Mouse (Mus musculus) embryonic facial prominence, embryonic 11.5 days (tissue): Measurements from ENCODE around the gene Lnx2. TPM values are rescaled to one million over a fixed set of nuclear protein-coding genes. Genes with fewer than 3 reads are reported as not detected.

Experiments used
- ATAC-seq: fragments of 200-750 bp; cut with Nextera tagmentation; replicated peaks from 2 replicates; pipeline ENCODE4 v1.8.0; 2017; ENCODE audit warnings: low read depth; ENCODE audit not compliant: insufficient number of reproducible peaks, low FRiP score, low TSS enrichment
- DNase-seq: peaks from one replicate; pipeline ENCODE4 v3.0.0-alpha.2; 2015; ENCODE audit warnings: low spot score
- H3K27ac ChIP-seq: fragments of 300-500 bp; sonication (generic); replicated peaks from 2 replicates; pipeline ENCODE4 v1.5.1; 2014; ENCODE audit warnings: mild to moderate bottlenecking, low read depth, low read length, control low read depth
- H3K27me3 ChIP-seq: fragments of 300-500 bp; sonication (generic); 2 replicates; pipeline ENCODE4 v1.6.1; 2014; ENCODE audit warnings: mild to moderate bottlenecking, low read length, moderate library complexity, mixed read lengths; ENCODE audit not compliant: control insufficient read depth, insufficient read depth
- H3K36me3 ChIP-seq: fragments of 300-500 bp; sonication (generic); replicated peaks from 2 replicates; pipeline ENCODE4 v1.6.1; 2014; ENCODE audit warnings: low read depth, mild to moderate bottlenecking, low read length, moderate library complexity, mixed read lengths; ENCODE audit not compliant: control insufficient read depth, insufficient read depth
- H3K4me1 ChIP-seq: fragments of 300-500 bp; sonication (generic); 2 replicates; pipeline ENCODE4 v1.6.1; 2014; ENCODE audit warnings: low read length, mixed read lengths; ENCODE audit not compliant: control insufficient read depth, insufficient read depth
- H3K4me2 ChIP-seq: fragments of 300-500 bp; sonication (generic); 2 replicates; pipeline ENCODE4 v1.6.1; 2014; ENCODE audit warnings: low read depth, mild to moderate bottlenecking, control low read depth, low read length, moderate library complexity
- H3K4me3 ChIP-seq: fragments of 300-500 bp; sonication (generic); 2 replicates; pipeline ENCODE4 v1.5.1; 2014; ENCODE audit warnings: low read depth, low read length, control low read depth
- H3K9ac ChIP-seq: fragments of 300-500 bp; sonication (generic); replicated peaks from 2 replicates; pipeline ENCODE4 v1.6.1; 2014; ENCODE audit warnings: mild to moderate bottlenecking, control low read depth, low read length
- H3K9me3 ChIP-seq: fragments of 300-500 bp; sonication (generic); replicated peaks from 2 replicates; pipeline ENCODE4 v1.6.1; 2016; ENCODE audit warnings: mild to moderate bottlenecking, low read length, inconsistent platforms, mixed read lengths; ENCODE audit not compliant: control insufficient read depth
- WGBS: fragments of 180-500 bp; shearing (Covaris S2); extraction: QIAGEN DNeasy Blood & Tissue Kit; methylation state at CpG from one replicate; pipeline ENCODE4 v1.1.7; 2014; 5-methylcytosine and 5-hydroxymethylcytosine counted together
- polyA plus RNA-seq: library from polyadenylated mRNA; unstranded; fragments of >200 nt; fragmentation: Nextera tagmentation; extraction: Ambion mirVana; gene quantifications from 2 replicates; pipeline ENCODE4 v1.2.1, GENCODE M21; 2014

Lnx2 gene
- polyA plus RNA-seq, 1 experiment from 2014 or later, result 11.3 TPM

GRCm38 (mm10) chr5:146996812-146997211, 79.6 kb downstream of the Lnx2 start:
- H3K27me3 ChIP-seq, result no peaks in the 10 kb centered on the region
- 86% methylated on average over 7 of the region's 7 CpGs for WGBS
- ATAC-seq (no peak), DNase-seq (no peak)
- H3K4me1 ChIP-seq, result no peaks in the 10 kb centered on the region
- no peak overlapping the region for H3K9ac ChIP-seq
- no peak overlapping the region for H3K27ac ChIP-seq
- H3K9me3 ChIP-seq, result no peaks in the 10 kb centered on the region
- no peak overlapping the region for H3K4me3 ChIP-seq
- no peaks in the 10 kb centered on the region for H3K36me3 ChIP-seq
- H3K4me2 ChIP-seq, result no peak overlapping the region

DNA sequence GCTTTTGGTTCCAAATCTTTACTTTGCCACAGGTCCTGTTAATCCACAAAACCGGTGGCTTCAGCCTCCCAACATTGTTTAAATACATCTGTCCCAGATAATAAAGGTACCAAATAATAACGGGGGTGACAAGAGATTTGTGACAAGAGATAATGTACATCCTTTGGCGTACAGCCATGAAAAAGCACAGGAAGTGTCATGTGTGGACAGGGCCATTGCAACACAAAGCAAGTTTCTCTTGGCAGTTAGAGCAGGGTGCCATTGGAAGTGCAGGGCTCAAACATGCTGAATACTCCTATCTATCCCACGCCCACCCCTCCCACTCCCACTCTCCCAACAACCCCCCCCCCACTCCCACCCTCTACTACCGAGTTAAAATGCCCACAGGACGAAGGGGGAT, 81.4 kb downstream of the Lnx2 start:
- no peak overlapping the region for H3K4me3 ChIP-seq
- no peak overlapping the region for H3K9ac ChIP-seq
- no peak overlapping the region for H3K27ac ChIP-seq
- no peaks in the 10 kb centered on the region for H3K36me3 ChIP-seq
- H3K9me3 ChIP-seq, result no peaks in the 10 kb centered on the region
- H3K4me1 ChIP-seq, result no peaks in the 10 kb centered on the region
- ATAC-seq (no peak), DNase-seq (no peak)
- no peaks in the 10 kb centered on the region for H3K27me3 ChIP-seq
- 77% methylated on average over 6 of the region's 6 CpGs for WGBS
- no peak overlapping the region for H3K4me2 ChIP-seq

GRCm38 (mm10) chr5:146993509-146993908, 82.9 kb downstream of the Lnx2 start:
- Histone ChIP-seq H3K9ac (no peak overlapping the region), H3K27me3 (no peaks in the 10 kb centered on the region), H3K4me1 (no peaks in the 10 kb centered on the region), H3K36me3 (no peaks in the 10 kb centered on the region), H3K4me2 (no peak overlapping the region), H3K9me3 (no peaks in the 10 kb centered on the region), H3K4me3 (no peak overlapping the region), H3K27ac (no peak overlapping the region)
- no peak for DNase-seq
- ATAC-seq, result no peak
- 82% methylated on average over 8 of the region's 8 CpGs for WGBS

- DNase-seq (no peak), ATAC-seq (no peak)
- Histone ChIP-seq H3K27ac (no peak overlapping the region), H3K4me3 (no peak overlapping the region), H3K36me3 (no peaks in the 10 kb centered on the region), H3K27me3 (peaks cover 4% of the 10 kb centered on the region; the same call in 1 of the 2 replicates), H3K4me1 (no peaks in the 10 kb centered on the region), H3K4me2 (no peak overlapping the region), H3K9me3 (no peaks in the 10 kb centered on the region), H3K9ac (no peak overlapping the region)
- 77% methylated on average over 5 of the region's 5 CpGs for WGBS
Measured at GRCm38 (mm10) chr5:146989051-146989450, 87.3 kb downstream of the Lnx2 start.

GRCm38 (mm10) chr5:146987588-146987987, 88.8 kb downstream of the Lnx2 start:
- peaks cover 5% of the 10 kb centered on the region; the same call in 1 of the 2 replicates for H3K27me3 ChIP-seq
- DNase-seq (no peak), ATAC-seq (no peak)
- WGBS, result 90% methylated on average over 10 of the region's 10 CpGs
- H3K36me3 ChIP-seq, result no peaks in the 10 kb centered on the region
- H3K4me1 ChIP-seq, result no peaks in the 10 kb centered on the region
- no peak overlapping the region for H3K27ac ChIP-seq
- H3K9ac ChIP-seq, result no peak overlapping the region
- H3K9me3 ChIP-seq, result no peaks in the 10 kb centered on the region
- no peak overlapping the region for H3K4me3 ChIP-seq
- no peak overlapping the region for H3K4me2 ChIP-seq

- ATAC-seq, result no peak
- no peak overlapping the region for H3K27ac ChIP-seq
- 63% methylated on average over 21 of the region's 21 CpGs for WGBS
Measured at GRCm38 (mm10) chr5:146985725-146986433, 90.5 kb downstream of the Lnx2 start.

DNA sequence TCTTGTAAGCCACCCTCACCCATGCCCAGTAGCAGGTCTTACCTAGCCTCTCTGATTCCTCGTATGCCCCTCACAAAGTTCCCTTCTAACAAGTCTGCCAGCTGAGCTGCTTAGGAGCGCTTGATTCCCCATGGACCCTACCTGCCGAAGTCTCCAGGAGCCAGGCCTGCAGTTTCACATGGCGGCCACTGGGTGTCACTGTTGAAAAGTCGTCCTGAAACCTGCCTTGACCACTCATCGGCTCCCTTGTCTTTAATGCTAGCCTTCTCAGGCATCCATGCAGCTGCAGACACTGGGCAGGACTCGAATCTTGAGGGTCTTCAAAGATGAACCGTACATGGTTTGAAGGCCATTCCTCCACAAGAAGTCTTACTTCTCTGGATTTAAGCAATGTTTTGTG, 93.2 kb downstream of the Lnx2 start:
- Histone ChIP-seq H3K9ac (no peak overlapping the region), H3K27ac (no peak overlapping the region), H3K4me3 (no peak overlapping the region), H3K4me2 (no peak overlapping the region), H3K36me3 (no peaks in the 10 kb centered on the region), H3K4me1 (no peaks in the 10 kb centered on the region), H3K9me3 (no peaks in the 10 kb centered on the region), H3K27me3 (peaks cover 6% of the 10 kb centered on the region; the same call in 1 of the 2 replicates)
- ATAC-seq (no peak), DNase-seq (peak; percentile 79)
- WGBS, result 14% methylated on average over 8 of the region's 8 CpGs

More at GRCm38 (mm10) chr5:146985725-146986433, 90.5 kb downstream of the Lnx2 start:
- peaks cover 6% of the 10 kb centered on the region; the same call in 1 of the 2 replicates for H3K27me3 ChIP-seq
- no peaks in the 10 kb centered on the region for H3K9me3 ChIP-seq
- no peaks in the 10 kb centered on the region for H3K36me3 ChIP-seq
- no peak overlapping the region for H3K9ac ChIP-seq
- no peak overlapping the region for H3K4me3 ChIP-seq
- DNase-seq, result no peak
- H3K4me1 ChIP-seq, result no peaks in the 10 kb centered on the region
- H3K4me2 ChIP-seq, result no peak overlapping the region

GRCm38 (mm10) chr5:146981376-146981775, 95.0 kb downstream of the Lnx2 start:
- H3K9me3 ChIP-seq, result no peaks in the 10 kb centered on the region
- H3K27me3 ChIP-seq, result peaks cover 6% of the 10 kb centered on the region; the same call in 1 of the 2 replicates
- no peak for ATAC-seq
- no peak overlapping the region for H3K27ac ChIP-seq
- no peaks in the 10 kb centered on the region for H3K36me3 ChIP-seq
- H3K4me1 ChIP-seq, result no peaks in the 10 kb centered on the region
- DNase-seq, result no peak
- no peak overlapping the region for H3K9ac ChIP-seq
- 88% methylated on average over 6 of the region's 6 CpGs for WGBS
- no peak overlapping the region for H3K4me3 ChIP-seq
- no peak overlapping the region for H3K4me2 ChIP-seq
